Mouse (Mus musculus): ENCODE data around the gene Gm49322. TPM values are rescaled to one million over a fixed set of nuclear protein-coding genes. Genes with fewer than 3 reads are reported as not detected.

The Gm49322 gene
- total RNA-seq, 2 experiments from 2014 or later = 0.55 to 0.71 TPM

GRCm38 (mm10) chr10:80608435-80608834 lies 2.6 kb downstream of the Gm49322 start:
- intact Hi-C loops (cut with DNase I) = no loop called here
- DNase-seq = no peak

- no peak for DNase-seq
- intact Hi-C loops (cut with DNase I) = no loop called here
Observed at GRCm38 (mm10) chr10:80609269-80609924, 3.6 kb downstream of the Gm49322 start.

GRCm38 (mm10) chr10:80610116-80610785 lies 4.4 kb downstream of the Gm49322 start:
- no peak for DNase-seq
- intact Hi-C loops (cut with DNase I) = loop anchor here (2.0 kb wide), 2 partner anchors 31 to 75 kb away; no protein-coding TSS in a partner anchor

GRCm38 (mm10) chr10:80611024-80611423 lies 5.2 kb downstream of the Gm49322 start:
- peak; percentile 68 to 71 for DNase-seq
- intact Hi-C loops (cut with DNase I) = loop anchor here (2.0 kb wide), 2 partner anchors 32 to 74 kb away; no protein-coding TSS in a partner anchor

- DNase-seq = no peak
- intact Hi-C loops (cut with DNase I) = loop anchor here (2.0 kb wide), 2 partner anchors 33 to 73 kb away; no protein-coding TSS in a partner anchor
Observed at GRCm38 (mm10) chr10:80611905-80612304, 6.1 kb downstream of the Gm49322 start.

- no peak for DNase-seq
- intact Hi-C loops (cut with DNase I) = no loop called here
Observed at GRCm38 (mm10) chr10:80613821-80614220, 8.0 kb downstream of the Gm49322 start.

- DNase-seq = no peak
- intact Hi-C loops (cut with DNase I) = no loop called here
Observed at GRCm38 (mm10) chr10:80614351-80614750, 8.5 kb downstream of the Gm49322 start.

- intact Hi-C loops (cut with DNase I) = loop anchor here (1.0 kb wide), 1 partner anchor 27 kb away; no protein-coding TSS in a partner anchor
Observed at GRCm38 (mm10) chr10:80618181-80618580, 12.4 kb downstream of the Gm49322 start.

GRCm38 (mm10) chr10:80619465-80620244 lies 13.8 kb downstream of the Gm49322 start:
- no peak for DNase-seq
- intact Hi-C loops (cut with DNase I) = loop anchor here (5.0 kb wide), 1 partner anchor 38 kb away; the partner anchor contains the start of gene Btbd2

More at GRCm38 (mm10) chr10:80618181-80618580, 12.4 kb downstream of the Gm49322 start:
- DNase-seq = no peak

GRCm38 (mm10) chr10:80620365-80620764 lies 14.5 kb downstream of the Gm49322 start:
- intact Hi-C loops (cut with DNase I) = loop anchor here (5.0 kb wide), 1 partner anchor 37 kb away; the partner anchor contains the start of gene Btbd2
- DNase-seq = no peak

GRCm38 (mm10) chr10:80620796-80621689 lies 15.2 kb downstream of the Gm49322 start:
- DNase-seq = no peak
- intact Hi-C loops (cut with DNase I) = loop anchor here (5.0 kb wide), 1 partner anchor 36 kb away; the partner anchor contains the start of gene Btbd2

- intact Hi-C loops (cut with DNase I) = loop anchor here (5.0 kb wide), 1 partner anchor 36 kb away; the partner anchor contains the start of gene Btbd2
- DNase-seq = no peak
Observed at GRCm38 (mm10) chr10:80621690-80621939, 15.8 kb downstream of the Gm49322 start.

GRCm38 (mm10) chr10:80621940-80622660 lies 16.3 kb downstream of the Gm49322 start:
- intact Hi-C loops (cut with DNase I) = loop anchor here (5.0 kb wide), 1 partner anchor 35 kb away; the partner anchor contains the start of gene Btbd2
- peak; percentile 99 for DNase-seq

- peak in 1 of 2 experiments; percentile 74 for DNase-seq
- intact Hi-C loops (cut with DNase I) = loop anchor here (5.0 kb wide), 1 partner anchor 34 kb away; the partner anchor contains the start of gene Btbd2
Observed at GRCm38 (mm10) chr10:80622661-80623456, 17.0 kb downstream of the Gm49322 start, which contains the start of gene Csnk1g2. TSS of gene Csnk1g2 (plus strand) at chr10:80622838.

GRCm38 (mm10) chr10:80623457-80624191 lies 17.8 kb downstream of the Gm49322 start:
- peak; percentile 66 to 75 for DNase-seq
- intact Hi-C loops (cut with DNase I) = loop anchor here (5.0 kb wide), 1 partner anchor 34 kb away; the partner anchor contains the start of gene Btbd2

- no peak for DNase-seq
- intact Hi-C loops (cut with DNase I) = no loop called here
Observed at GRCm38 (mm10) chr10:80625764-80626163, 19.9 kb downstream of the Gm49322 start.

- DNase-seq = peak; percentile 59 to 71
- intact Hi-C loops (cut with DNase I) = no loop called here
Observed at GRCm38 (mm10) chr10:80627685-80628084, 21.9 kb downstream of the Gm49322 start.

All from heart, postnatal 14 days (tissue).